Mouse (Mus musculus) CH12.LX (cell line): ENCODE data around the gene Sycn. TPM values are rescaled to one million over a fixed set of nuclear protein-coding genes. Genes with fewer than 3 reads are reported as not detected.

Experiments used
- DNase-seq: peaks from one replicate; pipeline ENCODE4 v3.0.0-alpha.2; 2013; ENCODE audit errors: extremely low read depth
- H3K27ac ChIP-seq: 2 replicates; pipeline ENCODE4 v1.5.1; 2012; ENCODE audit warnings: low read depth, mild to moderate bottlenecking, control low read depth, moderate library complexity; ENCODE audit not compliant: insufficient read depth
- H3K27me3 ChIP-seq: replicated peaks from 2 replicates; pipeline ENCODE3; 2012; ENCODE audit warnings: inconsistent platforms
- H3K36me3 ChIP-seq, 2 experiments: replicated peaks in 1 of 2; 2 replicates each; pipeline versions ENCODE3 to v1.6.1; 2012; ENCODE audit warnings: inconsistent platforms in 1 of 2, low read length in 1 of 2, mild to moderate bottlenecking in 1 of 2, mixed read lengths in 1 of 2, moderate library complexity in 1 of 2; ENCODE audit not compliant: control insufficient read depth in 1 of 2, insufficient read depth in 1 of 2
- H3K4me1 ChIP-seq, 2 experiments: 2 replicates each; pipeline ENCODE4 v1.6.1; 2012; ENCODE audit warnings: inconsistent platforms in 1 of 2, moderate library complexity in 1 of 2; ENCODE audit not compliant: insufficient read depth in 2 of 2, control insufficient read depth in 1 of 2
- H3K4me2 ChIP-seq: 2 replicates; pipeline ENCODE4 v1.6.1; 2012; ENCODE audit warnings: low read depth, mild to moderate bottlenecking, control low read depth; ENCODE audit not compliant: poor library complexity, insufficient read depth, severe bottlenecking
- H3K4me3 ChIP-seq, 3 experiments: fragments of 150-350 bp in 1 of 3; sonication (generic) in 1 of 3; replicated peaks in 1 of 3; 2 replicates each; pipeline versions ENCODE3 to v1.5.1; 2011 to 2012; ENCODE audit warnings: low read depth in 2 of 3, low read length in 2 of 3, mild to moderate bottlenecking in 2 of 3, moderate library complexity in 2 of 3, control low read depth in 1 of 3, improper control_type of control experiment in 1 of 3, inconsistent platforms in 1 of 3, mixed read lengths in 1 of 3; ENCODE audit not compliant: poor library complexity in 1 of 3
- H3K79me2 ChIP-seq: replicated peaks from 2 replicates; pipeline ENCODE4 v1.6.1; 2012; ENCODE audit warnings: mild to moderate bottlenecking, moderate library complexity; ENCODE audit not compliant: control insufficient read depth, poor library complexity, insufficient read depth, severe bottlenecking; ENCODE audit errors: extremely low read depth
- H3K9ac ChIP-seq: 2 replicates; pipeline ENCODE4 v1.6.1; 2012; ENCODE audit warnings: low read depth, mild to moderate bottlenecking, control low read depth, moderate library complexity; ENCODE audit not compliant: insufficient read depth
- H3K9me3 ChIP-seq: replicated peaks from 2 replicates; pipeline ENCODE3; 2012; ENCODE audit warnings: low read length, inconsistent platforms, mixed read lengths
- CHD1 ChIP-seq: IDR thresholded peaks from 2 replicates; pipeline ENCODE4 v1.6.1; 2012; ENCODE audit warnings: low read depth, low read length, improper control_type of control experiment, inconsistent platforms
- CTCF ChIP-seq, 2 experiments: IDR thresholded peaks in 1 of 2; conservative IDR thresholded peaks in 1 of 2; 2 replicates each; pipeline ENCODE4 v1.5.1; 2011 to 2012; ENCODE audit warnings: low read depth in 2 of 2, low read length in 2 of 2, improper control_type of control experiment in 1 of 2, inconsistent platforms in 1 of 2, mild to moderate bottlenecking in 1 of 2, moderate library complexity in 1 of 2
- ELF1 ChIP-seq: IDR thresholded peaks from 2 replicates; pipeline ENCODE4 v1.6.1; 2014; ENCODE audit warnings: low read depth, mild to moderate bottlenecking, inconsistent platforms, low read length, improper control_type of control experiment
- GABPA ChIP-seq: IDR thresholded peaks from 2 replicates; pipeline ENCODE4 v1.6.1; 2012; ENCODE audit warnings: low read depth, low read length, improper control_type of control experiment, inconsistent platforms; ENCODE audit not compliant: insufficient replicate concordance
- HCFC1 ChIP-seq: IDR thresholded peaks from 2 replicates; pipeline ENCODE4 v1.6.1; 2012; ENCODE audit warnings: low read depth, mild to moderate bottlenecking, inconsistent platforms, low read length, improper control_type of control experiment
- JUND ChIP-seq: conservative IDR thresholded peaks from 2 replicates; pipeline ENCODE4 v1.6.1; 2011; ENCODE audit warnings: low read depth, low read length, improper control_type of control experiment
- MAFK ChIP-seq: IDR thresholded peaks from 2 replicates; pipeline ENCODE4 v1.6.1; 2011; ENCODE audit warnings: low read length, improper control_type of control experiment; ENCODE audit not compliant: insufficient replicate concordance
- MEF2A ChIP-seq: IDR thresholded peaks from 2 replicates; pipeline ENCODE4 v1.6.1; 2014; ENCODE audit warnings: low read depth, mild to moderate bottlenecking, inconsistent platforms, low read length, improper control_type of control experiment, borderline replicate concordance
- MXI1 ChIP-seq: IDR thresholded peaks from 2 replicates; pipeline ENCODE4 v1.6.1; 2011; ENCODE audit warnings: mild to moderate bottlenecking, low read depth, low read length, improper control_type of control experiment
- NELFE ChIP-seq: IDR thresholded peaks from 2 replicates; pipeline ENCODE4 v1.6.1; 2011; ENCODE audit warnings: low read depth, low read length, improper control_type of control experiment
- RAD21 ChIP-seq: IDR thresholded peaks from 2 replicates; pipeline ENCODE4 v1.6.1; 2011; ENCODE audit warnings: low read depth, mild to moderate bottlenecking, low read length, improper control_type of control experiment, moderate library complexity
- RCOR1 ChIP-seq: conservative IDR thresholded peaks from 2 replicates; pipeline ENCODE4 v1.6.1; 2012; ENCODE audit warnings: low read depth, mild to moderate bottlenecking, inconsistent platforms, low read length, improper control_type of control experiment
- SMC3 ChIP-seq: IDR thresholded peaks from 2 replicates; pipeline ENCODE4 v1.6.1; 2011; ENCODE audit warnings: low read depth, low read length, improper control_type of control experiment
- UBTF ChIP-seq: IDR thresholded peaks from 2 replicates; pipeline ENCODE4 v1.6.1; 2012; ENCODE audit warnings: low read depth, mild to moderate bottlenecking, inconsistent platforms, low read length, improper control_type of control experiment, moderate library complexity
- ZC3H11A ChIP-seq: IDR thresholded peaks from 2 replicates; pipeline ENCODE4 v1.6.1; 2012; ENCODE audit warnings: low read depth, mild to moderate bottlenecking, inconsistent platforms, low read length, improper control_type of control experiment
- dilution Hi-C: fragments of 300-500 bp; cut with MboI; formaldehyde crosslinking; loops from 2 replicates; pipeline ENCODE4 v1.14.3; 2020; ENCODE audit warnings: low sequenced_read_pairs; ENCODE audit not compliant: extremely low pct_unique_long_range_greater_than_20kb, extremely low pct_ligation_motif_present
- in situ Hi-C: fragments of 300-500 bp; cut with MboI; formaldehyde crosslinking; loops from 3 replicates; pipeline ENCODE4 v1.14.3; 2019; ENCODE audit warnings: low sequenced_read_pairs, low pct_ligation_motif_present, low pct_unique_long_range_greater_than_20kb, mixed read lengths
- polyA plus RNA-seq: library from polyadenylated mRNA; unstranded; fragments of >175 nt; gene quantifications from 2 replicates; pipeline ENCODE4 v1.2.1, GENCODE M21; 2012; ENCODE audit warnings: low read depth; ENCODE audit not compliant: insufficient read length
- total RNA-seq, 2 experiments: library from RNA; depleted of rRNA; stranded (reverse); fragments of 300-350 nt in 1 of 2; fragments of >200 nt in 1 of 2; gene quantifications; 2 replicates each; pipeline ENCODE4 v1.2.3; 2012 to 2014

The Sycn gene
- total and polyA plus RNA-seq, 3 experiments = not detected

DNA sequence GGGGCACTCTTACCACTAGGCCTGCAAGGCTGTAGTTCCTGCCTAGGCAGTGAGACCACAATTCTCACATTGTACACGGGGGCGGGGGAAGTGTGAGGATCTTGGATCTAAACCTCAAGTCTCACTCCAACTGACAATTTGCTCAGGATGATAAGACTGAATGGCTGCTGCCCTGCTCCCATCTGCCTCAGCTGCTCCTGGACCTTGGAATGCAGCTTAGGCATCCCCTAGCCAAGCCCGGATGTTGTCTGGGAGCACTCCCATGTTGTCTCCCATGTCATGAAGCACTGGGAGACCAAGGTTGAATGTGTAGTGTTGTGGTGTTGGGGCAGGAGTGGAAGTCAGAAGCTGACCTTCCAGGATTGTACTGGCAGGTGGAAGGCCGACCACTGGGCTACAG, 26.9 kb downstream of the Sycn start:
- Histone ChIP-seq H3K9ac (no peak overlapping the region), H3K36me3 (peaks cover 50 to 81% of the 10 kb centered on the region in 2 experiments), H3K9me3 (no peaks in the 10 kb centered on the region), H3K4me3 (no peak overlapping the region), H3K4me1 (peaks cover 4 to 17% of the 10 kb centered on the region in 2 experiments), H3K27me3 (no peaks in the 10 kb centered on the region), H3K79me2 (no peaks in the 10 kb centered on the region), H3K4me2 (no peak overlapping the region), H3K27ac (no peak overlapping the region)
- dilution Hi-C loops (no loop called here), in situ Hi-C loops (no loop called here)
- TF ChIP-seq JUND (no peak), CHD1 (no peak), RCOR1 (no peak)
- no peak for DNase-seq

DNA sequence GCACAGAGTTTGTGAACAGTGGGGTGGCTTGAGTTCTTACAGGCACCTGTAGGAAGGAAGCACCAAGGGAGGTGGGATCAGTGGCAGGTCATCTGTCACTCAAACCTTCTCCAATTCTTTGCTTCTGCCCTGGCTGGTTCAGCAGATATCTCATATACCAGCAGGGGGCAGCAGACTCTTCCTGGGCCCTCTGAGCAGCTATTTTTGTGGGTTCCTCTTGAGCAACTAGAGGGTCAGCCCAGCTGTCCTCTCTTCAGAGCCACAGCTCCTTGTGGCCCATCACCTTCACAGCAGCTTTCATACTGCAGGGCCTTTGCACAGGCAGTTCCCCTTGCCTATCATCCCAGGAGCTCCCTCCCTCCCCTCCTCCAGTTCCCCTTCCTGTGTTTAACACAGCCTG, 27.6 kb downstream of the Sycn start:
- no peak for TF ChIP-seq HCFC1
- 0 out of 2 replicates have a peak, but pooled peaks have one; percentile 39 for TF ChIP-seq MEF2A
- TF ChIP-seq MXI1 = no peak
- TF ChIP-seq RAD21 = peak; percentile 78
- TF ChIP-seq ELF1 = no peak
- no peak for TF ChIP-seq GABPA
- no peak for TF ChIP-seq NELFE
- peak; percentile 66 to 92; a peak in 3 of 4 replicates for TF ChIP-seq CTCF (conservative IDR thresholded peaks at IDR 0.05 in 1 of 2, IDR thresholded peaks at IDR 0.05 in 1 of 2; ENCODE audit: low read depth in 2 of 2, low read length in 2 of 2)
- no peak for TF ChIP-seq MAFK
- peak; percentile 96 for TF ChIP-seq SMC3
- peak; percentile 65 for TF ChIP-seq ZC3H11A
- no peak for TF ChIP-seq UBTF
- Histone ChIP-seq H3K4me3 (no peak overlapping the region), H3K4me2 (no peak overlapping the region), H3K4me1 (peaks cover 4 to 17% of the 10 kb centered on the region in 2 experiments), H3K36me3 (peaks cover 44 to 81% of the 10 kb centered on the region in 2 experiments), H3K79me2 (no peaks in the 10 kb centered on the region), H3K9me3 (no peaks in the 10 kb centered on the region), H3K27me3 (no peaks in the 10 kb centered on the region), H3K27ac (no peak overlapping the region), H3K9ac (no peak overlapping the region)
- dilution Hi-C loops = no loop called here
- in situ Hi-C loops = no loop called here
- peak; percentile 67 for DNase-seq
